In the genomic region with DNA sequence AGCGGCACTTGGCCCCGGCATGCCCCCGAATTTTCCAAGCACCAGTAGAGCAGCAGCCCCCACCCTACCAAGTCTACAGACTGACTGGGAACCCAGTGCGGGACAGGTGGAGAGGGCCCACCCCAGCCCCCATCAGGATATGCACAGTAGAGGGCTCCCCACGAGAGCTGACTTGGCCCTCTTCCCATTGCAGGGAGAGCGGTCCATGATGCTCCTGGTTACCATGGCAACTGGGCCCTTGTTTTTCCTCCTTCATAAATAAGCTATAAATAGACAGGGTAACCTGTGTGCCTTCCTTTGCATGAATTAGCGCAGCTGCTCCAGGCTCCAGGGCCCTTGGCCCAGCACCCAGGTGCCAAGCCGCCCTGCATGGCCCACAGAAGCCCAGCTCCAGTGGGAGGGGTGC, we compare ENCODE assay signal across 12 mouse cellular contexts. TPM values are rescaled to one million over a fixed set of nuclear protein-coding genes. Genes with fewer than 3 reads are reported as not detected.
DNase-seq lines count a peak whose midpoint lies in the region; ATAC-seq and TF ChIP-seq lines count a peak whose summit lies in the region.
"Had no signal": no experiment of that assay in that cellular context is flagged by ENCODE, and none has a peak within 500 bp of the region (broad histone marks: within the 10 kb centered on the region; RNA-seq: fewer than 3 reads in every experiment).

No protein-coding gene starts in this region.

- 47% methylated on average over 8 of the region's 8 CpGs for WGBS in neural tube, embryonic 15.5 days
- WGBS in intestine, postnatal 0 days: 73% methylated on average over 7 of the region's 8 CpGs

- peaks cover 26% of the 10 kb centered on the region for H3K4me1 ChIP-seq in neural tube, embryonic 15.5 days
- H3K4me1 ChIP-seq in intestine, postnatal 0 days (replicated peaks; ENCODE audit: control insufficient read depth, insufficient read depth, low read length): 0 out of 2 replicates have a peak, but pooled peaks cover 3% of the 10 kb centered on the region

- peak; percentile 45 for ATAC-seq in neural tube, embryonic 15.5 days (ENCODE audit: low FRiP score)
- ATAC-seq in intestine, postnatal 0 days: no peak
- ATAC-seq: liver, embryonic 12.5 days had no signal

- H3K36me3 ChIP-seq in neural tube, embryonic 15.5 days: no peaks in the 10 kb centered on the region
- H3K36me3 ChIP-seq in intestine, postnatal 0 days (ENCODE audit: control insufficient read depth, insufficient read depth): no peaks in the 10 kb centered on the region
- H3K36me3 ChIP-seq: stomach, embryonic 15.5 days had no signal

- peak; percentile 6 for DNase-seq in kidney, postnatal 10 days
- no peak for DNase-seq in kidney, adult 11 months
- peak; percentile 54 to 62 for DNase-seq in cerebellum, postnatal 10 days
- DNase-seq in layer of hippocampus, adult 2 months (ENCODE audit: low spot score in 2 of 2): peak; percentile 55 to 61
- DNase-seq in adrenal gland, adult 8-10 months: no peak
- no peak for DNase-seq in thymus, postnatal 36 days
- DNase-seq: adrenal gland, postnatal 10 days had no signal

- no peak overlapping the region for H3K4me3 ChIP-seq in layer of hippocampus, adult 2 months
- H3K4me3 ChIP-seq in neural tube, embryonic 15.5 days (replicated peaks): no peak overlapping the region
- H3K4me3 ChIP-seq in intestine, postnatal 0 days (ENCODE audit: low read depth, low read length): no peak overlapping the region
- H3K4me3 ChIP-seq: liver, embryonic 12.5 days; stomach, embryonic 15.5 days had no signal

- no peaks in the 10 kb centered on the region for H3K9me3 ChIP-seq in neural tube, embryonic 15.5 days (replicated peaks)
- no peaks in the 10 kb centered on the region for H3K9me3 ChIP-seq in intestine, postnatal 0 days (ENCODE audit: control insufficient read depth)
- H3K9me3 ChIP-seq: liver, embryonic 12.5 days; stomach, embryonic 15.5 days had no signal

- H3K4me2 ChIP-seq in neural tube, embryonic 15.5 days: no peak overlapping the region
- H3K4me2 ChIP-seq in intestine, postnatal 0 days (replicated peaks; ENCODE audit: low read depth): no peak overlapping the region
- H3K4me2 ChIP-seq: liver, embryonic 12.5 days; stomach, embryonic 15.5 days had no signal

- no peak for TF ChIP-seq CTCF in layer of hippocampus, adult 2 months (conservative IDR thresholded peaks at IDR 0.05)
- TF ChIP-seq CTCF in intestine, postnatal 0 days (IDR thresholded peaks at IDR 0.05; ENCODE audit: low read depth): no peak

- H3K27ac ChIP-seq in layer of hippocampus, adult 2 months: peak overlapping the region; percentile 86
- H3K27ac ChIP-seq in neural tube, embryonic 15.5 days (replicated peaks): 0 out of 2 replicates have a peak overlapping the region, but pooled peaks have one; percentile 45
- no peak overlapping the region for H3K27ac ChIP-seq in intestine, postnatal 0 days (ENCODE audit: low read depth, low read length)
- H3K27ac ChIP-seq: liver, embryonic 12.5 days; stomach, embryonic 15.5 days had no signal

- no peak overlapping the region; the same call in 1 of the 2 replicates for H3K9ac ChIP-seq in neural tube, embryonic 15.5 days (replicated peaks)
- H3K9ac ChIP-seq in intestine, postnatal 0 days (ENCODE audit: low read depth, low read length): no peak overlapping the region
- H3K9ac ChIP-seq: liver, embryonic 12.5 days; stomach, embryonic 15.5 days had no signal

- no peaks in the 10 kb centered on the region for H3K27me3 ChIP-seq in neural tube, embryonic 15.5 days (replicated peaks)
- no peaks in the 10 kb centered on the region for H3K27me3 ChIP-seq in intestine, postnatal 0 days (replicated peaks; ENCODE audit: control insufficient read depth, insufficient read depth, low read length)
- H3K27me3 ChIP-seq: CH12.LX; stomach, embryonic 15.5 days had no signal

RNA-seq across cellular contexts. Expression of a gene that starts 3.3 kb away (rescaled TPM):
- 100 to 1,000 TPM; 186 to 198 TPM for total RNA-seq in layer of hippocampus, adult 2 months (2021)
- 283 and 284 TPM in 2 replicates for polyA plus RNA-seq in neural tube, embryonic 15.5 days (2015; fragmentation: Nextera tagmentation; extraction: Ambion mirVana)
- polyA plus RNA-seq in intestine, postnatal 0 days (2015; fragmentation: Nextera tagmentation; extraction: Ambion mirVana): 134 and 148 TPM in 2 replicates
- 100 to 1,000 TPM; 232 to 337 (median 283) TPM for total RNA-seq in adrenal gland, adult 8-10 months (2022)

Comparison
In these comparisons a context has a peak if more than half of its experiments do, and no peak if none do; other contexts are left out.
1. DNase-seq: peak in kidney, postnatal 10 days (single experiment), cerebellum, postnatal 10 days (2 of 2) and layer of hippocampus, adult 2 months (2 of 2); none in kidney, adult 11 months (single experiment), adrenal gland, adult 8-10 months (single experiment) and thymus, postnatal 36 days (0 of 2).